In genomic region chr11:103722040-103722481, GRCm38 (mm10) we compare ENCODE assay signal across 8 mouse cellular contexts. TPM values are rescaled to one million over a fixed set of nuclear protein-coding genes. Genes with fewer than 3 reads are reported as not detected.
DNase-seq lines count a peak whose midpoint lies in the region; ATAC-seq lines count a peak whose summit lies in the region.

No protein-coding gene starts in this region.

- no peak overlapping the region for H3K27ac ChIP-seq in lung, embryonic 16.5 days (ENCODE audit: low read length)
- H3K27ac ChIP-seq in kidney, embryonic 14.5 days (ENCODE audit: low read depth, low read length): no peak overlapping the region; the same call in 1 of the 2 replicates
- no peak overlapping the region for H3K27ac ChIP-seq in neural tube, embryonic 14.5 days (ENCODE audit: low read depth, low read length)

- WGBS in lung, embryonic 16.5 days: 12% methylated on average over 9 of the region's 9 CpGs
- WGBS in kidney, embryonic 14.5 days: 11% methylated on average over 9 of the region's 9 CpGs
- 27% methylated on average over 9 of the region's 9 CpGs for WGBS in neural tube, embryonic 14.5 days

- no peaks in the 10 kb centered on the region for H3K36me3 ChIP-seq in lung, embryonic 16.5 days (ENCODE audit: control insufficient read depth, insufficient read depth, low read length)
- no peaks in the 10 kb centered on the region for H3K36me3 ChIP-seq in kidney, embryonic 14.5 days (ENCODE audit: control insufficient read depth, insufficient read depth, low read length)
- H3K36me3 ChIP-seq in neural tube, embryonic 14.5 days (ENCODE audit: control insufficient read depth, insufficient read depth, low read length): no peaks in the 10 kb centered on the region

- peak overlapping the region; percentile 17 for H3K4me3 ChIP-seq in lung, embryonic 16.5 days (ENCODE audit: low read length)
- peak overlapping the region; percentile 17; the same call in 1 of the 2 replicates for H3K4me3 ChIP-seq in kidney, embryonic 14.5 days (ENCODE audit: low read length)
- H3K4me3 ChIP-seq in neural tube, embryonic 14.5 days (ENCODE audit: low read depth, low read length): no peak overlapping the region

- no peak for DNase-seq in lung, postnatal 36 days
- DNase-seq in fat pad, adult 2 months (ENCODE audit: extremely low read depth, low read depth, low spot score): peak; percentile 47
- no peak for DNase-seq in layer of hippocampus, postnatal 36 days
- DNase-seq in urinary bladder, adult 18-20 months (ENCODE audit: low spot score in 2 of 2): no peak
- DNase-seq in layer of hippocampus, adult 8-10 months (ENCODE audit: low spot score in 2 of 2): no peak

- H3K4me1 ChIP-seq in lung, embryonic 16.5 days (replicated peaks; ENCODE audit: control insufficient read depth, insufficient read depth, low read length): peaks cover 9% of the 10 kb centered on the region
- H3K4me1 ChIP-seq in kidney, embryonic 14.5 days (ENCODE audit: control insufficient read depth, insufficient read depth, low read length): peaks cover 7% of the 10 kb centered on the region
- peaks cover 9% of the 10 kb centered on the region for H3K4me1 ChIP-seq in neural tube, embryonic 14.5 days (ENCODE audit: control insufficient read depth, insufficient read depth, low read length)

- H3K27me3 ChIP-seq in lung, embryonic 16.5 days (ENCODE audit: control insufficient read depth, insufficient read depth, low read depth, low read length): no peaks in the 10 kb centered on the region
- no peaks in the 10 kb centered on the region for H3K27me3 ChIP-seq in kidney, embryonic 14.5 days (ENCODE audit: control insufficient read depth, insufficient read depth, low read length)
- H3K27me3 ChIP-seq in neural tube, embryonic 14.5 days (ENCODE audit: control insufficient read depth, insufficient read depth, low read length): no peaks in the 10 kb centered on the region

- peak; percentile 82 for ATAC-seq in lung, embryonic 16.5 days (ENCODE audit: low read depth)
- ATAC-seq in kidney, embryonic 14.5 days (ENCODE audit: low FRiP score, low TSS enrichment): peak; percentile 71
- peak; percentile 74; the same call in 1 of the 2 replicates for ATAC-seq in neural tube, embryonic 14.5 days (ENCODE audit: low read depth)

- no peaks in the 10 kb centered on the region for H3K9me3 ChIP-seq in lung, embryonic 16.5 days (ENCODE audit: control insufficient read depth, low read length)
- H3K9me3 ChIP-seq in kidney, embryonic 14.5 days (ENCODE audit: control insufficient read depth, low read length): no peaks in the 10 kb centered on the region; the same call in 1 of the 2 replicates
- H3K9me3 ChIP-seq in neural tube, embryonic 14.5 days (ENCODE audit: control insufficient read depth, low read length): no peaks in the 10 kb centered on the region

- H3K4me2 ChIP-seq in lung, embryonic 16.5 days (ENCODE audit: low read depth, low read length): peak overlapping the region; percentile 48
- peak overlapping the region; percentile 39 for H3K4me2 ChIP-seq in kidney, embryonic 14.5 days (replicated peaks; ENCODE audit: low read depth, low read length)
- peak overlapping the region; percentile 24 for H3K4me2 ChIP-seq in neural tube, embryonic 14.5 days (ENCODE audit: low read depth, low read length)

- H3K9ac ChIP-seq in lung, embryonic 16.5 days (ENCODE audit: low read length): no peak overlapping the region
- H3K9ac ChIP-seq in kidney, embryonic 14.5 days (ENCODE audit: low read depth, low read length): peak overlapping the region; percentile 28; the same call in 1 of the 2 replicates
- H3K9ac ChIP-seq in neural tube, embryonic 14.5 days (replicated peaks; ENCODE audit: low read depth, low read length): no peak overlapping the region

RNA-seq across cellular contexts. Expression of gene Gosr2, which starts 24.4 kb away (rescaled TPM):
- 75.8 and 79.2 TPM in 2 replicates for polyA plus RNA-seq in lung, embryonic 16.5 days (2015; fragmentation: Nextera tagmentation; extraction: Ambion mirVana)
- 46.7 and 82.7 TPM in 2 replicates for polyA plus RNA-seq in kidney, embryonic 14.5 days (2014; fragmentation: Nextera tagmentation; extraction: Ambion mirVana)
- polyA plus RNA-seq in neural tube, embryonic 14.5 days (2014; fragmentation: Nextera tagmentation; extraction: Ambion mirVana): 76.3 and 88.8 TPM in 2 replicates
- total RNA-seq in layer of hippocampus, postnatal 36 days (2021): 10 to 100 TPM; 63.5 to 64.6 TPM
- 10 to 100 TPM; 63.0 to 64.3 (median 64.0) TPM for total RNA-seq in layer of hippocampus, adult 8-10 months (2022)

RNA-seq across cellular contexts. Expression of gene Wnt9b, which starts 27.6 kb away (rescaled TPM):
- 0.10 TPM in 1 of 2 replicates, not detected in the other for polyA plus RNA-seq in lung, embryonic 16.5 days (2015; fragmentation: Nextera tagmentation; extraction: Ambion mirVana)
- polyA plus RNA-seq in kidney, embryonic 14.5 days (2014; fragmentation: Nextera tagmentation; extraction: Ambion mirVana): 4.9 and 8.4 TPM in 2 replicates
- 0.14 and 0.25 TPM in 2 replicates for polyA plus RNA-seq in neural tube, embryonic 14.5 days (2014; fragmentation: Nextera tagmentation; extraction: Ambion mirVana)
- total RNA-seq in layer of hippocampus, postnatal 36 days (2021): under 1 TPM; 0.38 to 0.57 TPM
- under 1 TPM; 0.16 to 0.33 (median 0.24) TPM for total RNA-seq in layer of hippocampus, adult 8-10 months (2022)

RNA-seq across cellular contexts. Expression of gene Wnt3, which starts 51.9 kb away (rescaled TPM):
- 0.14 and 0.35 TPM in 2 replicates for polyA plus RNA-seq in lung, embryonic 16.5 days (2015; fragmentation: Nextera tagmentation; extraction: Ambion mirVana)
- polyA plus RNA-seq in kidney, embryonic 14.5 days (2014; fragmentation: Nextera tagmentation; extraction: Ambion mirVana): 0.09 TPM in 1 of 2 replicates, not detected in the other
- polyA plus RNA-seq in neural tube, embryonic 14.5 days (2014; fragmentation: Nextera tagmentation; extraction: Ambion mirVana): 9.5 and 11.2 TPM in 2 replicates
- total RNA-seq in layer of hippocampus, postnatal 36 days (2021): 1 to 10 TPM; 1.5 to 1.8 TPM
- 1 to 10 TPM in 2 of 4 experiments, under 1 TPM in 2; 0.93 to 2.0 (median 1.2) TPM for total RNA-seq in layer of hippocampus, adult 8-10 months (2022)
